Mouse (Mus musculus): Measurements from ENCODE around the gene Slc34a2.
A peak's percentile ranks its signal among the peaks of the same experiment; 100 is the strongest.

Slc34a2 gene

DNA sequence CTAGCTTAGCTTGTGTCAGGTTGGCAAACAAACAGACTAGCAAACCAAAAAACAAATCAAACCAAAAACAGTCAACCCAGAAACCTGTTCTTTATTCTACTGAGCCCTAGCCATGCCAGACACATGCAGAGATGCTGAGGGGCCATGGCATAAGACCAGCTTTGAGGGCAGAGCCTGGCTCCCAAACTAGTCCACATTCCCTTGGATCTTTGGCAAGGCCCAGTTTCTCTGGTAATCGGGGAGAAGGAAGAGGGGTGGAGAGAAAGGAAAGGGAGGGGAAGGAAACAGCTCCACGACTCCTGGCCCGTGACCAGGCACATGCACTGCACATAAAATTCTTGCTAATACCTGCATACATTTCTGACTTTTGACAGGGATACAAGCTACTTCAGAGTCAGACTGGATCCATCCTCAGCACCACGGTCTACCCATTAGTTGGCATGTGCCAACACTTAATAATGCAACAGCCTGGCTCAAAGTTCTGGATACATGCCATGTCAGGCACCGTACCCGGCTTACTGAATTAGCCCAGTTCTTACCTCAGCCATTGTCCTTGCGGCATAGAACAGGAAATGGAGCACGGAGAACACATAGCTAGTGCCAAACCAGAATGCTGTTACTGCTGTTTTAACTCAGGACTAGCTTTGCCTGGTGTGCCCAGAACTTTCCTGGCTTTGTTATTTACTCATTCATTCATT is 12.5 kb upstream of the Slc34a2 start:
- no peak for DNase-seq (ENCODE audit: low spot score in 2 of 2)

- DNase-seq (ENCODE audit: low spot score in 2 of 2): no peak
Measured at GRCm38 (mm10) chr5:53031346-53031745, 6.5 kb upstream of the Slc34a2 start.

GRCm38 (mm10) chr5:53042034-53042748 is 4.3 kb downstream of the Slc34a2 start:
- peak in 1 of 2 experiments; percentile 22 for DNase-seq (ENCODE audit: low spot score in 2 of 2)

DNA sequence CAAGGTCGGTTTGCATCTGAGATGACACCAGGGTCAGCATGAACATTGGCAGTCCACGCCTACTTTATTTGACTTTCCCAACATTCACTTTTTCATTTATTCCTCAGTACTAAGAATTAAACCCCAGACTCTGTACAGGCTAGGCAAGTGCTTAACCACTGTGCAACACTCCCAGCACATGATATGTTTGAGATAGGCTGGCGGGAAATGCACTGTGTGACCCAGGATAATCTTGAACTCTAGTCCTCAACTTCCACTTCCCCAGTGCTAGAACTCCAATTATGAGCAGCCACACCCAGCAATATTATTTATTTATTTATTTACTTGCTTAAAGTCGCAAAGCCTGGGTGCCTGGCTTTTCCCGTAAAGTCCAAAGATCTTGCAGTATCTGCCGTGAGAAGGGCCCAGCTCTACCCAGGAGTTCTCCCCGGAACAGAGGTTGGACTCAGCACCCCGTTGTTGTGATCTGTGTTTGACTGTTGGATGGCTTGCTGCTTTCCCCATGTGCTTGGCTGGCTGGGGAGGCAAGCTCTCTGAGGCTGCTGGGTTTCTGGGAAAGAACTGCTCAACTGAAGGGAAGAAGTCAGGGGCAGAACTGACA is 5.0 kb downstream of the Slc34a2 start:
- no peak for DNase-seq (ENCODE audit: low spot score in 2 of 2)

- no peak for DNase-seq (ENCODE audit: low spot score in 2 of 2)
Measured at GRCm38 (mm10) chr5:53043716-53044115, 5.8 kb downstream of the Slc34a2 start.

- no peak for DNase-seq (ENCODE audit: low spot score in 2 of 2)
Measured at GRCm38 (mm10) chr5:53047951-53048350, 10.1 kb downstream of the Slc34a2 start.

GRCm38 (mm10) chr5:53048599-53048998 is 10.7 kb downstream of the Slc34a2 start:
- DNase-seq (ENCODE audit: low spot score in 2 of 2): no peak

DNA sequence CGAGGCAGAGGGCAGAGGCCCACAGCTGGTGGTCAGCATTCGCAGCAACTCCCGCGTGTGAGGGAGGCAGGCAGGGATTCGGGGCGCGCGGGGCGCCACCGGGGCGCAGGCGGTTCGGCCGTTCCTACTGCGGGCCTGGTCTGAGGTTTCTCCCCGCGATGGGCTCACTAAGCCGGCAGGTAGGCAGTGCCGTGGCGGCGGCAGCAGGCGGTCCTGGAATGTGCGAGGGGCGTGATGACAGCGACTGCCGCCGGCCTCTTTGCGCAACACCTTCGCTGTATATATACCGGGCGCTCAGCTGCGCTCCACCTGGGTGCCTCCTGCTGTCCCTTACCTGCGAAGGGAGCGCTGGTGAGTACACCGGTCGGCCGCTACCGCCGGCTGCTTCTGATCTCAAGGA is 11.2 kb downstream of the Slc34a2 start:
- peak in 1 of 2 experiments; percentile 12 for DNase-seq (ENCODE audit: low spot score in 2 of 2)

DNA sequence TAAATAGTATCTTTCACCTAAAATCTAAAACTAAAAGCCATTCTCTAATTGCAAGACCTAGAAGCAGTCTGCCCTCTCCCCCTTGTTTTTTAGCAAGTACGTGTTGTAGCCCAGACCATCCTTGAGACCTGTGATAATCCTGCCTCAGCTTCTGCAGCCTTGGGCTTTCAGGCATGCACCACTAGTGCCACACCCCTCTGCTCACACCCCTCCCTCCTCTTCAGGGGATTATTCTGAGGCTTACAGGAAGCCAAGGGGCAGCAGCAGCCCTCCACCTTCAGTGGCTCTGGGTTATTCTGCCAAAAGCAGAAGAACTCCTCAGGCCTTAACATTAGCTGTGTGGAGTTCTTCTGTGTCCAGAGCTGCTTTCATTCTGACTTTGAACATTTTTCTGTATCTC is 13.1 kb downstream of the Slc34a2 start:
- no peak for DNase-seq (ENCODE audit: low spot score in 2 of 2)

- no peak for DNase-seq (ENCODE audit: low spot score in 2 of 2)
Measured at GRCm38 (mm10) chr5:53053246-53053645, 15.4 kb downstream of the Slc34a2 start.

DNA sequence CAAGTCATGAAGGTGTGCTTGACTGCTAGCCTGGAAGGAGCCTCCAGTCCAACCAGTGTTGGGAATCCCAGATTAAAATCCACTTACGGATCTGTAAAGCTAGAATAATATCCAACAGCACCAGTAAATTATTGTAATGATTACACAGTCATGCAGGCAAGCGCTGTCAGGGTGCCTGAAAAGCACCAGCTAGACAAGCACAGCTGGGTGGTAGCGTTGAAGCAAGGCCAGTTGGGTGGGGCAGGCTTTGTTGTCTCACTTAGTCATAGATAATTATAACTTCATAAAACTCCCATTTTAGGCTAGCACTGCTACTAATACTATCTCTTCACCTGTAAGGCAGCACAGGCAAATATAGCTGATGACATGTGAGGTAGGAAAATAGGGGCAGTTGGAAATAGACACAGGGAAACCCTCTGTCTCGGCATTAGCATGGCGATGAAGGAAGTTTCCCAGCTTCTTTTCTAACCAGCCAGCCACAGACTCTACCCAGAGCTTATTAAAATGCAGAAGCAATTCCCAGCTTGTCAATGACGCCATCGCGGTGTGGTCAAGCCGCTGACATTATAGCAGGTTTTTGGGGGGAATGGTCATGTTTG is 23.8 kb downstream of the Slc34a2 start:
- DNase-seq (ENCODE audit: low spot score in 2 of 2): peak in 1 of 2 experiments; percentile 11

- no peak for DNase-seq (ENCODE audit: low spot score in 2 of 2)
Measured at GRCm38 (mm10) chr5:53074553-53074952, 36.7 kb downstream of the Slc34a2 start.

DNA sequence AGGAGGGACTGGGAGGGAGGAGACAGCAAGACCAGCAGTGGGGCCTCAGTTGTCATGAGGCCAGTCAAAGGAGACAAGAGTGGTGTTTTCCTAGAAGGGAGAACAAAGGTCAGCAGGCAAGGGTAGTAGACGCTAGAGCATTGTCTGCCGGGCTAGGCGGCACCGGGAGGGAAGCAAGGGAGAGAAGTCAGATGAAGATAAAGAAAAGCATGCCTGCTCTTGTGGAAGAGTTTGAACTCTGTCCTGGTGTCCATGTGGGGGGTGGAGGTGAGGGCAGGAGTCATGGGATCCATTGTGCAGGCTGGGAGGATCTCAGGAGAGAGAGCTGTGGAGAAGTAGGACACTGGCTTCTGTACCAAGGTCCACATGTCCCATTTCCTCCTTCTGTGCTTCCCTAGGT is 40.6 kb downstream of the Slc34a2 start:
- no peak for DNase-seq (ENCODE audit: low spot score in 2 of 2)

GRCm38 (mm10) chr5:53087452-53087851 is 49.6 kb downstream of the Slc34a2 start:
- DNase-seq (ENCODE audit: low spot score in 2 of 2): no peak

DNA sequence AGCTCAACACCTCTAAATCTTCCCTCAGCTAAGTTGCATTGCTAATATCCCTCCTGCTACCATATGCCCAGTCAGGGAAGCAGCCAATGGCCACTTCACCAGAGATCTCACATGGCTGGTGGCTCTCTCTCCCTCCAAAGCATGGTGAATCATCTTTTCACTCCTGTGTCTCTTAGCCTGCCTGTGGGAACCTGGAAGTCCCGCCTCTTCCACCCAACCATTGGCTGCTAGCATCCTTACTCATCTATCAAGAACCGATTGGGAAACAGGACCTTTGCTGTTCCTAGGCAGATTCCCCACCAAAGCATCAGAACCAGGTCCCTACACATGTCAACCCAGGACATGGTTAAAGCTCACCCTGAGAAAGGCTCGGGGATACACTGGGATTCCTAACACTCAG is 53.5 kb downstream of the Slc34a2 start:
- DNase-seq (ENCODE audit: low spot score in 2 of 2): no peak

DNA sequence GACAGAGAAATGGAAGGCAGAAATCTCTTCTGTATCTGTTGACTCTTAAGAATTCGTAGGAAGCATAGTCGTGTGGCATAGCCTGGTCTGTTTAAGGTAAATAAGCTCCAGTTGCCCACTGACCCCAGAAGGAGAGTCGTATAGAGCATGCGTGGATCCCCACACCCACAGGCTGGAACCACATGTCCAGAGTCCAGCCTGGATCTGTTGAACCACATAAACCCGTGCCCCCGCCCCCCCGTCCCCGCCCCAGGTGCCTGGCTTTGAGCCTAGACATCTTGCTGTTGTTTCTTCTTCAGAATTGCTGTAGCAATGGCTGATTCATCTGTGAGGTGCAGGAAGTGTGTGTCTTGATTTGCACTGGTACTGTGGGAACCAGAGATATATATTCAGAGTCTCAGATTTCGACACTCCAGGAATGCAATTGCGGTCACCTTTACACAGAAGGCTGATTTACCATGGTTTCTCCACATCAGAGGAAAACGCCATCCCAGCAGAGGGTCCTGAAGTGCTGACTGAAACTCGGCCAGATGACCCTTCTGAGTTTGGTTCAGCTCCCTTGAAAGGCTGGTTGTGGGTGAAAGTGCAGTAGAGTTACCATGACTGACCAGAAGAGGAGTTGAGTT is 64.1 kb downstream of the Slc34a2 start:
- no peak for DNase-seq (ENCODE audit: low spot score in 2 of 2)

DNA sequence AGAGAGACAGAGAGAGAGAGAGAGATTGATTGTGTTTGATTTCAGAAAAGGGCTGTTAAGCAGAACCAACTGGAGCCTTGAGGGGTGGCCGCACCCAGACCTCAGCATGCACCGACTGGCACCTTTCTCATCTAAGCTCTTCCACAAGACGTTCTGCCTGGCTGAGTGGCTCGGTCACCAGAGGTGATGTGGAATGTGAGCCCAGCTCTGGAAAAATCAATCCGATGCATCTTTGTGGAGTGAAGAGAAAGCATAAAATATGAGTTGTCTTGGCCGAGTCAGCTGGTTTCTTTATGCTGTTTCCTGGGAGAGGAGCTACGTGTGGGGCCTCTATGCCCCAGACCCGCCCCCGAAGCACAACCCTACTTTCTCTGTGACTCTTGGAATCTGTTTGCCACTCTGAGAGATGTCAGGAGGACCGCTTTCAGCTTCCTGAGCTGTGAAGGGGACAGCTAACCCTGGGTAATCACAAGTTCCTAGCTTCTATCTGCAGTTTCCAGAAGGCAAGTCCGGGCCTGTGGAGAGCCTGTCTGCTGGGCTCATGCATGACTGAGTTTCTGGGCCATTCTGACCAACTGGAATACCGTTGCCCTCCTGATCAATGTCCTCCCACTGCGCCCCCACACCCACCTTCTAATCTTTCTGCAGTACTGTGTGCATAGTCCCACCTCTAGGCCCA is 66.4 kb downstream of the Slc34a2 start:
- peak; percentile 31 to 37 for DNase-seq (ENCODE audit: low spot score in 2 of 2)

DNA sequence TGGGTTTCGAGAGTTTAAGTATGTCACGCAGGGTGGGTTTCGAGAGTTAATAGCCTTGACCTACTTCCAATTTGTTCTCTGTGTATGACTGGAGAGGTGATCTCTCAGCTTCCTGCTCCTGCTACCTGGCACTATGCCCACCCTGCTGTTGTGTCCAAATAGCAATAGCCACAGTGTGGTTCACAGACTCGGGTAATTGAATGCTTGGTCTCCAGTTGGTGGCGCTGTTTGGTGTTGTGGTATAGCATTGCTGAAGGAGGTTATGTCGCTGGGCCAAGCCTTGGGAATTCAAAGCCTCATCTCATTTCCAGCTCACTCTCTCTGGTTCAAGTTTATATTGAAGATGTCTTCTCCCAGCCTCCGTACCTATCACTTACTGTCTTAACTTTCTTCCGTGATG is 67.8 kb downstream of the Slc34a2 start:
- no peak for DNase-seq (ENCODE audit: low spot score in 2 of 2)

- DNase-seq (ENCODE audit: low spot score in 2 of 2): no peak
Measured at GRCm38 (mm10) chr5:53106125-53106524, 68.2 kb downstream of the Slc34a2 start.

- no peak for DNase-seq (ENCODE audit: low spot score in 2 of 2)
Measured at GRCm38 (mm10) chr5:53106731-53107130, 68.8 kb downstream of the Slc34a2 start.

DNA sequence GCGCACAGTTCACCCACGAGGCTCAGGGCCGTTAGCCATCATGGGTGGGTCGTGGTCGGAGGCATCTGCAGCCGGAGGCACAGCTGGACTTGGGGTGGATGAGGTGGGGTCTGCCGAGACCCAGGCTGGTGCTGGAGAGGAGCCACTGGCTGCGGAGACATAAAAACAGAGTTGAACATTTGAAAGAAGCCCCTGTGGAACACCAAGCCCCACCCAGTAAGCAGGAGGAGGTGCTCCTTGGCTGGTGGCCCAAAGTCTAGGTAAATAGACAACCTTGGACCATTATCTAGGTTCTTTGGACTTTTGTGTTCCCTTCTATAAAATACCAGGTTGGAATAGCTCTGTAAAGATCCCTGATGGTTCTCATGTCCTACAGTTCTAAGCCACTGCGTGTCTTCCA is 70.1 kb downstream of the Slc34a2 start:
- DNase-seq (ENCODE audit: low spot score in 2 of 2): no peak

- DNase-seq (ENCODE audit: low spot score in 2 of 2): no peak
Measured at GRCm38 (mm10) chr5:53108668-53109067, 70.8 kb downstream of the Slc34a2 start.
